Mouse (Mus musculus) spleen, adult 2 months (tissue): ENCODE results near the gene Limch1. TPM values are rescaled to one million over a fixed set of nuclear protein-coding genes. Genes with fewer than 3 reads are reported as not detected.

Experiments
- DNase-seq, 2 experiments: peaks; one replicate each; pipeline versions ENCODE4 v3.0.0 to v3.0.0-alpha.2; 2012 to 2021; ENCODE audit warnings: low spot score in 2 of 2, low read depth in 1 of 2
- H3K27ac ChIP-seq: fragments of 200-500 bp; 2 replicates; pipeline ENCODE4 v1.5.1; 2012; ENCODE audit warnings: low read length, inconsistent platforms; ENCODE audit not compliant: insufficient read depth
- H3K27me3 ChIP-seq: fragments of 200-500 bp; 2 replicates; pipeline ENCODE4 v1.6.1; 2012; ENCODE audit warnings: mild to moderate bottlenecking, moderate library complexity, low read length, inconsistent platforms; ENCODE audit not compliant: control insufficient read depth, insufficient read depth
- H3K36me3 ChIP-seq: fragments of 200-500 bp; 2 replicates; pipeline ENCODE4 v1.6.1; 2012; ENCODE audit warnings: mild to moderate bottlenecking, low read length, inconsistent platforms; ENCODE audit not compliant: control insufficient read depth, insufficient read depth
- H3K4me1 ChIP-seq: fragments of 200-500 bp; 2 replicates; pipeline ENCODE4 v1.6.1; 2011; ENCODE audit warnings: inconsistent platforms; ENCODE audit not compliant: control insufficient read depth, insufficient read depth, insufficient read length
- H3K4me3 ChIP-seq: fragments of 200-500 bp; 2 replicates; pipeline ENCODE4 v1.5.1; 2011; ENCODE audit warnings: mild to moderate bottlenecking, inconsistent platforms; ENCODE audit not compliant: insufficient read depth, insufficient read length; ENCODE audit errors: extremely low read depth
- CTCF ChIP-seq: fragments of 200-500 bp; IDR thresholded peaks from 2 replicates; pipeline ENCODE4 v1.5.1; 2011; ENCODE audit warnings: mild to moderate bottlenecking, inconsistent platforms; ENCODE audit not compliant: insufficient read depth, insufficient read length, insufficient replicate concordance; ENCODE audit errors: extremely low read depth
- POLR2A ChIP-seq: fragments of 200-500 bp; IDR thresholded peaks from 2 replicates; pipeline ENCODE4 v1.6.1; 2011; ENCODE audit warnings: low read depth, low read length, inconsistent platforms
- WGBS: fragments of 180-500 bp; shearing (Covaris S2); methylation state at CpG from one replicate; pipeline ENCODE4 v1.1.7; 2018; 5-methylcytosine and 5-hydroxymethylcytosine counted together
- polyA plus RNA-seq: library from polyadenylated mRNA; depleted of rRNA; stranded (reverse); fragments of >200 nt; gene quantifications from 2 replicates; pipeline ENCODE4 v1.2.3, GENCODE M21; 2012

Limch1 gene
- polyA plus RNA-seq, 1 experiment = 7.1 TPM

- no peak for DNase-seq
- 44% methylated on average over 7 of the region's 7 CpGs for WGBS
- TF ChIP-seq POLR2A (no peak), CTCF (no peak)
- peaks cover 3% of the 10 kb centered on the region; the same call in 1 of the 2 replicates for H3K27me3 ChIP-seq
- H3K4me3 ChIP-seq = no peak overlapping the region
- H3K36me3 ChIP-seq = no peaks in the 10 kb centered on the region
- H3K27ac ChIP-seq = no peak overlapping the region
- no peaks in the 10 kb centered on the region for H3K4me1 ChIP-seq
Observed at GRCm38 (mm10) chr5:66997600-66997930, 251.9 kb downstream of the Limch1 start.

- Histone ChIP-seq H3K4me3 (no peak overlapping the region), H3K4me1 (no peaks in the 10 kb centered on the region), H3K36me3 (no peaks in the 10 kb centered on the region), H3K27ac (no peak overlapping the region), H3K27me3 (peaks cover 3% of the 10 kb centered on the region; the same call in 1 of the 2 replicates)
- TF ChIP-seq POLR2A (no peak), CTCF (no peak)
- no peak for DNase-seq
- 94% methylated on average over 6 of the region's 6 CpGs for WGBS
Observed at GRCm38 (mm10) chr5:66998341-66998740, 252.7 kb downstream of the Limch1 start.

GRCm38 (mm10) chr5:67002346-67002745 is 256.7 kb downstream of the Limch1 start:
- no peaks in the 10 kb centered on the region for H3K36me3 ChIP-seq
- 83% methylated on average over 6 of the region's 6 CpGs for WGBS
- no peaks in the 10 kb centered on the region for H3K4me1 ChIP-seq
- TF ChIP-seq CTCF = no peak
- no peak for TF ChIP-seq POLR2A
- H3K27ac ChIP-seq = no peak overlapping the region
- H3K27me3 ChIP-seq = peaks cover under 1% of the 10 kb centered on the region; the same call in 1 of the 2 replicates
- no peak for DNase-seq
- H3K4me3 ChIP-seq = no peak overlapping the region

- Histone ChIP-seq H3K27ac (no peak overlapping the region), H3K4me3 (no peak overlapping the region), H3K4me1 (no peaks in the 10 kb centered on the region), H3K27me3 (no peaks in the 10 kb centered on the region), H3K36me3 (no peaks in the 10 kb centered on the region)
- no peak for DNase-seq
- WGBS = 92% methylated on average over 11 of the region's 11 CpGs
- TF ChIP-seq CTCF (no peak), POLR2A (no peak)
Observed at GRCm38 (mm10) chr5:67004619-67005018, 259.0 kb downstream of the Limch1 start.

- TF ChIP-seq POLR2A (no peak), CTCF (no peak)
- 89% methylated on average over 16 of the region's 16 CpGs for WGBS
- no peaks in the 10 kb centered on the region for H3K27me3 ChIP-seq
Observed at GRCm38 (mm10) chr5:67011043-67011870, 265.6 kb downstream of the Limch1 start.

GRCm38 (mm10) chr5:67011985-67012384 is 266.4 kb downstream of the Limch1 start:
- no peaks in the 10 kb centered on the region for H3K4me1 ChIP-seq
- 67% methylated on average over 4 of the region's 4 CpGs for WGBS
- H3K36me3 ChIP-seq = no peaks in the 10 kb centered on the region
- H3K4me3 ChIP-seq = no peak overlapping the region
- H3K27me3 ChIP-seq = no peaks in the 10 kb centered on the region
- DNase-seq = no peak
- TF ChIP-seq CTCF (no peak), POLR2A (no peak)
- no peak overlapping the region for H3K27ac ChIP-seq

More at GRCm38 (mm10) chr5:67011043-67011870, 265.6 kb downstream of the Limch1 start:
- Histone ChIP-seq H3K27ac (no peak overlapping the region), H3K4me1 (no peaks in the 10 kb centered on the region), H3K36me3 (no peaks in the 10 kb centered on the region), H3K4me3 (no peak overlapping the region)
- no peak for DNase-seq

GRCm38 (mm10) chr5:67013926-67014325 is 268.3 kb downstream of the Limch1 start:
- 88% methylated on average over 3 of the region's 3 CpGs for WGBS
- Histone ChIP-seq H3K27me3 (no peaks in the 10 kb centered on the region), H3K4me3 (no peak overlapping the region)

More at GRCm38 (mm10) chr5:67013926-67014325, 268.3 kb downstream of the Limch1 start:
- TF ChIP-seq POLR2A = no peak
- TF ChIP-seq CTCF = no peak
- no peak overlapping the region for H3K27ac ChIP-seq
- DNase-seq = no peak
- no peaks in the 10 kb centered on the region for H3K4me1 ChIP-seq
- H3K36me3 ChIP-seq = no peaks in the 10 kb centered on the region
